Mouse (Mus musculus) mouse trophoblast stem cell (cell line): ENCODE results near the gene Pla2g4e.

ENCODE experiments used
- in situ Hi-C, 2 experiments: fragments of 300-500 bp; cut with MseI, MboI; formaldehyde crosslinking; loops; 2 replicates in 1 of 2; 3 replicates in 1 of 2; pipeline ENCODE4 v1.15.1; 2025

The Pla2g4e gene

DNA sequence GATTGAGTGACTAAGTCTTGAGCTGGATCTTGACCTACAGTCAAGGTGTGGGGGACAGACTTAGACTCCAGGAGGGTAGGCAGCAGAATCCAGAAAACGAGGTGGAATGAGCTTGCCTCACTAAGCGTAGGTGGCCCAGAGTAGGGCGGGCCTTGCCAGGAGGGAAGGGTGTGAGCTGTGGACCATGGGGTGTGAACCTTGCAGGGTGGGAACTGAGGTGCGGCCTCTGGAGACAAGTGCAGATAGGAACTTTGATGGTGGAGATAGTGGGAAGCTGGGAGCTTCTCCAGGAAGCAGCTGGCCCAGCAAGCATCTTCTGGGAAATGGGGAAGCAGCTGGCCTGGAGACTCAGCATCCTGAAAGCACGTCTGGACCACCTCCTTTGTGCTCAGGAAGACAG lies 7.4 kb downstream of the Pla2g4e start:
- in situ Hi-C loops: no loop called here

DNA sequence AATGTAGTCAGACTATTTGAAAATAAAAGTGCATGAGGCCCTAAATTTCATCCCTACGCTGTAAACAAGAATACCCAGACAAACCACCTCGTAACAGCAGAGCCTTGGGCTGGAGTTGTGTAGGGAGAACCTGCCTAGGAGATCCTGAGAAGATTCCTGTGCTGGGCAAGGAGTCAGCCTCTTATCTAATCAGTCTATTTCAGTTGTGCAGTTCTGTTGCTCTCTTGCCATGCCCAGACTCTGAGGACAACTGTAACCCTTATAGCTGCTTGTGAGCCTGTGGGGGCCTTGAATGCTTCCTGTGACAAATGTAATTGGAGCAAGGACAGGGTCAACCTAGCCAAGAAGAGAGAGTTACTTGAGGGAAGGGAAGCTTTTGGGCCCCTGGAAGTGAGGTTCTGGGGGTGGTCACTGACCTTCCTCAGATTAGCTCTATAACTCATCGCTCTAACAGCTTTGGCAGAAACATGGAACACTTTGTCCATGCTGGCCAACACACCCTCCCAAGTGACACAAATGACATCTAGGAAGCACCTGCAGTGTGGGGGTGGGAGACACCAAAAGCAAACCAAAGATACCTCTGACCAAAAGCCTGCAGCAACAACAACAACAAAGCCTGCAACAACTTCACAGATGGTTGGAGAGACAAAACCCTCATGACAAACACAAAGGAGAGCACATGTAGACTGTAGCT lies 9.0 kb downstream of the Pla2g4e start:
- in situ Hi-C loops: no loop called here

DNA sequence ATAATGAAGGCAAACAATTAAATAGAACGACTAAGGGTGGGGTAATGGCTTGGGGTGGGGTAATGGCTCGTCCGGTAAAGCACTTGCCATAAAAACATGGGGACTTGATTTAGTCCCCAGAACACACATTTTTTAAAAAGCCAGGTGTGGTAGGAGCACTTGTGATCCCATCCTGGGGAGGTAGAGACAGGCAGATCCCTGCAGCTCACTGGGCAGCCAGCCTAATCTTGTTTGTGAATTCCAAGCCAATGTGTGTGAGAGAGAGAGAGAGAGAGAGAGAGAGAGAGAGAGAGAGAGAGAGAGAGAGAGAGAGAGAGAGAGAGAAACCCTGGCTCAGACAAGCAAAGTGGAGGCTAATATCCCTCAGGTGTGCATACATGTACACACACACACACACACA lies 9.8 kb downstream of the Pla2g4e start:
- in situ Hi-C loops: no loop called here

- in situ Hi-C loops: no loop called here
These were observed 13.5 kb downstream of the Pla2g4e start for GRCm38 (mm10) chr2:120231642-120232041.

- in situ Hi-C loops: no loop called here
These were observed 30.5 kb downstream of the Pla2g4e start for GRCm38 (mm10) chr2:120214600-120214999.

- in situ Hi-C loops: no loop called here
These were observed 33.7 kb downstream of the Pla2g4e start for GRCm38 (mm10) chr2:120211448-120211847.

DNA sequence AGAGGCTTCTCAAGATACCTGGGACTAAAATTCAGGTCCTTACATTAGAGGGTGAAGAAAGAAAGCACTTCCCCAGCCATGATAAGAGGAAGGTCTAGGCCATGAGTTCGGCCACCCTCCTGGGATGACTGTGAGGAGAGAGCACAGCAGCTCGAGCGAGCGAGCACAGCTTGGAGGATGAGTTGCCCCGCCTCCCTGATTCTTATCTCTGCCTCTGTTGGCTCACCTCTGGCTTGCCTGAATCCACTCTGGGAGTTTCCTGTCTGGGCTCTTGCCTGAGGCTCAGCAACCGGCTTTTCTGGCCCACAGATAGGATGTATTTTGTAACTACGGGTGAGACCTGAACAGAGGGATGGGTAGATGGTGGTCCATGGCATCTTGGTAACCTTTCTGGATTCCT lies 37.2 kb downstream of the Pla2g4e start:
- in situ Hi-C loops: no loop called here

- in situ Hi-C loops: no loop called here
These were observed 38.1 kb downstream of the Pla2g4e start for GRCm38 (mm10) chr2:120207028-120207427.

DNA sequence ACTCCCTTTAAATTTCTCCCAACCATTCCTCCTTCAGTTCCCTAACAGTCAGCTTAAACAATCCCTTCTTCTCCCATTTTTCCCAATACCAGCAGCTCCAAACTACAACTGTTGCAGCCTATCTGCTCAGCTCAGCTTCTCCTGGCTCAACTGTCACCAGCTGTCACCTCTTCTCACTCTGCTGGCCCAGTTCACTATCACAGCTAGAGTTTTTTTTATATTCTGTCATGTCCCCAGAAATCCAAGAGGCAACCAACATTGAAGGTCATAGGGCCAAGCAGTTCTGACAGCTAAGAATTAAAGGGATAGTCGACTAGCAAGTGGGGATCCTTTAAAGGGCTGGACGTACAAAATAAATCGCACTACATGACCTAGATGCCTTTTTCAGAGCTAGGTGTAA lies 41.4 kb downstream of the Pla2g4e start:
- in situ Hi-C loops: no loop called here

DNA sequence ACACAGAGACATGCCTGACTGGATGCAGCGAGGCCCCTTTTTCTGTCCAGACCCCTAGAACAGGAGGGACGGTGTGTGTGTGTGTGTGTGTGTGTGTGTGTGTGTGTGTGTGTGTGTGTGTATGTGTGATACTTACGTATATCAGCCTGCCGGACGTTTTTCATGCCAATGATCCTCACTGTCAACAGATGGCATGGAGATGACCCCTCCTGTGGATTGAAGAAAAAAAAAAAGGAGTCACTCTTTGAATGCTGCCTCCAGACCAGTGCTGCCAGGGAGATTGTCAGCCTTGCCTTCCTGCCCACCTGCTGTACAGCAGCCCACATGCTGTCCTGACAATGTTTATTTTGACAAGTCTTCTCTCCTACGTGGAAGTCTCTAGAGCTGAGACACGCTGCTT lies 45.1 kb downstream of the Pla2g4e start:
- in situ Hi-C loops: no loop called here

DNA sequence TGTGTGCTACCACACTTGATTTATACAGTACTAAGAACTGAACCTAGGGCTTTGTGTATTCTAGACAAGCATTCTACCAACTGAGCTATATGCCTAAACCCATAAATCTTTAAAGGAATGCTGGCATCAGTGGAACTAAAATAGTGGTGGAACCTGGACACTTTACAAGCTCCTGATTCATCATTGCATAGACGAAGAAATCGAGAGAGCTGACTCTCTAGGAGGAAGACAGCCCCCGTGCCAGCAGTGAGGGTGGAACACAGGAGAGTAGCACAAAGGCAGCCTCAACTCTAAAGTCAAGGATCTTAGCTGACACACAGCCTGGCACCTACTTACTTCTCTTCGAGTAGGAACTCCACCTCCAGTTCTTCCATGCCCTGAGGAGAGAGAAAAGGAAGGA lies 57.0 kb downstream of the Pla2g4e start:
- in situ Hi-C loops: loop anchor here (5.0 kb wide), 2 partner anchors 59 to 89 kb away; partner anchors contain the start of gene Pla2g4e (in 1 of the 2)

DNA sequence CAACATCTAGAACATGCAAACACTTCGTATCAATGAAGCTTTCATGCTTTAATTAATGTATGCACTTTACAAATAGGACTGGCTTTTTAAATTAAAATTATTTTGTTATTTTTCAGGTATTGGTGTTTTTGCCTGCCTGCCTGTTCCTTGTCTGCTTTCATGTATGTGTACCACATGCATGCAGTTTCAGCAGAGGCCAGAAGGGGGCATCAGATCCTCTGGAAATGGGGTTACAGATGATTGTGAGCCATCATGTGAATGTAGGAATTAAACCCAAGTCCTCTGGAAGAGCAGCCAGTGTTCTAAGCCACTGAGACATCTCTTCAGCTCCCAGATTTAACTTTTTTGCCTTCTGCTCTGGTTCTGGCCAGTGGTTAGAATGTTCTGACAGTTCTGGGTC lies 57.6 kb downstream of the Pla2g4e start:
- in situ Hi-C loops: loop anchor here (5.0 kb wide), 2 partner anchors 60 to 90 kb away; partner anchors contain the start of gene Pla2g4e (in 1 of the 2)

DNA sequence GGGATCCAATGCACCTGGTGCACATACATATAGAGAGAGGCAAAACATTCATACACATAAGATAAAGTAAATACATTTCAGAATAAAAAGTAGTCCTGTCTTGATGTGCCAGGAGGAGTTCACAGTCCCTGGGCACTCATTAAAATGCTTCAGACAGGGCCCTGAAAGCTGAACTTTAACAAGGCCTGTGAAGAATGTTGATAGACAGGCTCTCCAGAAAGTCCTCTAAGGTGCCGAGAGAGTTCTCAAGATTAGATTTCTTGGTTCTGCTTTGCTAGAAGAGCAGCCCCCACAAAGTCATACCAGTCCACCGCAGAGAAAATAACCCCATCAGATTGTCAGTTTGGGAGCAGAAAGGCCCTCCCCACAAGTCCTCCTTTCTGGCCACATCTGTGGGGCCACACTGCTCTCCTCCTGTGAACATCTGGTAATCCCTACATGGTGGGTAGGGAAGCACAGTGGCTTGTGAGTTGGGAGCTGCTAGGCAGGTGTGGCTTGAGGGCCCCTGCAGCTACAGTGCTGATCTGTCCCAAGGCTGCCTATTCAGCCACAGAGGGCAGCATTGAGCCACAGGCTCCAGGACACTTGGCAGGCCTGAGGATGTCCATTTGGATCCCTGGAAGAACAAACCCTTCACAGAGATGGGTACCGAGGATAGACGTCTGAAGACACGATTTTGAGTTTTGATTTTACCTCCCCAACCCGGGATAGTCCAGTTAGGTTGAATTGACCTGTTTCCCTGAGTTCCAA lies 59.4 kb downstream of the Pla2g4e start:
- in situ Hi-C loops: loop anchor here (5.0 kb wide), 2 partner anchors 62 to 92 kb away; partner anchors contain the start of gene Pla2g4e (in 1 of the 2)

- in situ Hi-C loops: loop anchor here (10.0 kb wide), 1 partner anchor 86 kb away; no protein-coding TSS in a partner anchor
These were observed 66.2 kb downstream of the Pla2g4e start for GRCm38 (mm10) chr2:120178936-120179335.

DNA sequence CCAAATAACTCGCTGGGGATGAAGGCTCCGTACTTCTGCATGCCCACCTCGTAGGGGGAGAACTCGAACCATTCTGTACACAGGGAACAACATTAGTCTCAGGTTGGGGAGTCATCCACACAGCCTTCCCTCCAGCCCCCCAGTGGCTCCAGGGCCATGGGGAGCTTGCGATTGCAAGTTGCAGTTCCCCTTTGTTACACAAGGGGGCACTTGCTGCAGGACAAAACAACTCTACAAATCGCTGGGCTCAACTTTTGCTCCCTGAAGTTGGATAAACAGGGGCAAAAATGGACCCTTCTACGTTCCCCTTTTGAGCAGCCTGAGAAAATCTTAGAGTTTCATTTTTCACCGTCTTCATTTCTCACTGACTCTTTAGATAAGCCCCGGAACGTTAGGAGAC lies 71.4 kb downstream of the Pla2g4e start:
- in situ Hi-C loops: loop anchor here (10.0 kb wide), 1 partner anchor 91 kb away; no protein-coding TSS in a partner anchor

DNA sequence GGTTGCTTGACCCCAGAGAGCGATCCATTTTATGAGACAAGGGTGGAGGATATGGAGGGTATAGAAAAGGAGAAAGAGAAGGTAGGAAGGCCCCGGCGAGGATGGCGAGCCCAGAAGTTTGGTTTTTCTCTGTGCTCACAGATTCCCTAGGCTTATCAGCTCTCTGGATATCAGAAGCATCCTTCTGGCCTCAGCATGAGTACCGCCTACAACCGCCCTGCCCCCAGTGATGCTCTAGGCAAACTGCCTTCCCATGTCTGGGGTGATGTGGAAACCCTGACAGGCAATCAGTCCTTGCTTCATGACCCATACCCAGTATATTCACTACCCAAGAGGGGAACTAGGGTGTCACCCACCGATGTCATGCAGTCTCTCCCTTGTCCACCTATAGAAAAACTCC lies 73.8 kb downstream of the Pla2g4e start:
- in situ Hi-C loops: loop anchor here (10.0 kb wide), 1 partner anchor 93 kb away; no protein-coding TSS in a partner anchor

DNA sequence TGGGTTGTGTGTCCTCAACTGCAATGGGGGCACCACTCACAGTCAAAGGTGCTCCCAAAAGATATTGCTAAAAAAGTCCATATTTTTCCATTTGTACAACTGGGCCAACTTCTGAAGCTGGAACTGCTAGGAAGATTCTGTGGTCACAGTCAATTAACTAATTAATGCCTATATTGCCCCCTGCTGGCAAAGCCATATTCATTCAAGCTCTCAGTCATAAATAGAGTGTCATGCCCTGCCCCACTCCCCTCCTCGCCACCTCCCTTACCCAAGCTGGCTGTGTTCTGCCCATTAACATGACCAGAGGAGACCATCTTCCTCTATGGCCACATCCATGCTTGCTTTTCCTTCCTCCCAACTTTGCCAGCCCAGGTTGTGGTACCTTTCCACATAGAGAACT lies 74.4 kb downstream of the Pla2g4e start:
- in situ Hi-C loops: loop anchor here (10.0 kb wide), 1 partner anchor 94 kb away; no protein-coding TSS in a partner anchor

- in situ Hi-C loops: no loop called here
These were observed 75.8 kb downstream of the Pla2g4e start for GRCm38 (mm10) chr2:120169382-120169781.

DNA sequence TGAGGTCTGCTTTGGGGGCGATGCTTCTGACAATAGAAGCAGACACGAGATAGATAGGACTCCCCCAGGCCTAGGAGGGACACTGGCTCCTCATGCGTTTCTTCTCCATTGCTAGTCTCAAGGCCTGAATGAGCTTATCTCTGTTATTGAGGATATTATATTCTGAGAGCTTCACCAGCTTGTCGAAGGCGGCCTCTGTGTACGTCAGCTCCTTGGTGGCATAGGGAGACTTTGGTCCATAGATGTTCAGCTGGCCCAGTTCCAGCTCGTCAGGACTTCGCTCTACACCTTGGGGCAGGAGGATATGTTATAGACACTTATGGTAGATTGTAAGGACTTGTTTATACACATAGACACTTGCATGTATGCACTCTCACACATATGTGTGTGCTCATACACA lies 77.4 kb downstream of the Pla2g4e start:
- in situ Hi-C loops: no loop called here

GRCm38 (mm10) chr2:120165474-120165873 lies 79.7 kb downstream of the Pla2g4e start:
- in situ Hi-C loops: no loop called here

GRCm38 (mm10) chr2:120159434-120159833 lies 85.7 kb downstream of the Pla2g4e start:
- in situ Hi-C loops: no loop called here

DNA sequence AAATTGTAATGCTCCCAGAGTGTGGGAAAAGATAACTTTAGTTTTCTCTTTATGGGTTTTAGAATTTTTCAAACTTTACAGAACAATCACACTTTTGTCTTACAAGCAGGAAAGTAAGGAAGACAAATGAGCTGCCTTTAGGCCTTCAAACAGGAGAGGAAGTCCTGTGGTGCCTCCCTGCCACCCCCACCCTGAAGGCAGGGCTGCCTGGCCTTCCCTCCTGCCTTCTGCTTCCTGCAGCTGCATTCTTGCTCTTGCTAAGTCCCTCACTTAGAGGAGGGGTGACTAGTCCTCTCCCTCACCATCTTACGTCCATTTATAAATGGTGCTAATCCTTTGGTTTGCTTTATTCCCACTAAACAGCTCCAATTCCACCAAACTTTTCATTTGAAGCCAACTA lies 86.3 kb downstream of the Pla2g4e start:
- in situ Hi-C loops: no loop called here

DNA sequence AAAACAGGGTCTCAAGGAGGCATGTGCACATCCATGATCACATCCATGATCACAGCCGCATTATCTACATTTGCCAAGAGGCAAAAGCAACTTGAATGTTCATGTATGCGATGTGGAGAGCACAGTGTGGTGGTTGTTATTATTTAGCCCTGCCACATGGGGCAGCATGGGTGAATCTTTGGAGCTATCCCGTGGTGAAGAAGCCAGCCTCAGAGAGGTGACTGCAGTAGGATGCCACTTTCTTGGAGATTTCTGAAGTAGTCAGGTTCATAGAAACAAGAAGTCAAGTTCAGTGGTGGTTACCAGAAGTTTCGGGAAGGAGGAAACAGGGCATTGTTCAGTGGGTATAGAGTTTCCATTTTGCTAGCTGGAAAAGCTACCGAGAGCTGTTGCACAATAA lies 87.1 kb downstream of the Pla2g4e start:
- in situ Hi-C loops: no loop called here
